Mouse (Mus musculus): ENCODE results near the gene Tmem205.

Tmem205 gene

GRCm38 (mm10) chr9:21943638-21944037, 16.3 kb upstream of the Tmem205 start:
- no peak for DNase-seq

- DNase-seq, result no peak
These were observed 15.7 kb upstream of the Tmem205 start for GRCm38 (mm10) chr9:21943046-21943445.

- no peak for DNase-seq
These were observed 11.0 kb upstream of the Tmem205 start for GRCm38 (mm10) chr9:21938234-21938855.

- DNase-seq, result peak; percentile 70
These were observed 10.4 kb upstream of the Tmem205 start for GRCm38 (mm10) chr9:21937711-21938175.

- DNase-seq, result peak; percentile 99
These were observed 9.6 kb upstream of the Tmem205 start, which contains the start of gene Plppr2 for GRCm38 (mm10) chr9:21936692-21937570. TSS of gene Plppr2 (plus strand) at chr9:21937033.

- no peak for DNase-seq
These were observed 8.2 kb upstream of the Tmem205 start for GRCm38 (mm10) chr9:21935466-21936131.

- DNase-seq, result no peak
These were observed 6.7 kb upstream of the Tmem205 start for GRCm38 (mm10) chr9:21934021-21934420.

GRCm38 (mm10) chr9:21932445-21933137, 5.2 kb upstream of the Tmem205 start:
- no peak for DNase-seq

- DNase-seq, result no peak
These were observed 4.7 kb upstream of the Tmem205 start for GRCm38 (mm10) chr9:21932006-21932405.

GRCm38 (mm10) chr9:21929208-21929607, 1.9 kb upstream of the Tmem205 start:
- DNase-seq, result no peak

- no peak for DNase-seq
These were observed 572 bp downstream of the Tmem205 start for GRCm38 (mm10) chr9:21926784-21927183.

- no peak for DNase-seq
These were observed 1.2 kb downstream of the Tmem205 start for GRCm38 (mm10) chr9:21926155-21926554.

GRCm38 (mm10) chr9:21925506-21925905, 1.9 kb downstream of the Tmem205 start:
- DNase-seq, result no peak

GRCm38 (mm10) chr9:21925034-21925433, 2.3 kb downstream of the Tmem205 start:
- no peak for DNase-seq

- peak; percentile 61 for DNase-seq
These were observed 3.3 kb downstream of the Tmem205 start for GRCm38 (mm10) chr9:21924099-21924493.

- DNase-seq, result no peak
These were observed 3.8 kb downstream of the Tmem205 start for GRCm38 (mm10) chr9:21923490-21924098.

- DNase-seq, result no peak
These were observed 4.3 kb downstream of the Tmem205 start for GRCm38 (mm10) chr9:21923036-21923435.

- DNase-seq, result no peak
These were observed 8.5 kb downstream of the Tmem205 start for GRCm38 (mm10) chr9:21918692-21919384.

GRCm38 (mm10) chr9:21918035-21918592, 9.2 kb downstream of the Tmem205 start, which contains the start of gene Rab3d:
TSS of gene Rab3d (minus strand) at chr9:21918192.
- DNase-seq, result peak; percentile 95

GRCm38 (mm10) chr9:21917493-21918034, 9.8 kb downstream of the Tmem205 start:
- peak; percentile 84 for DNase-seq

Data from layer of hippocampus, adult 9-11 months (tissue).